Comparison of ENCODE assay signal across 8 mouse cellular contexts in the genomic region with DNA sequence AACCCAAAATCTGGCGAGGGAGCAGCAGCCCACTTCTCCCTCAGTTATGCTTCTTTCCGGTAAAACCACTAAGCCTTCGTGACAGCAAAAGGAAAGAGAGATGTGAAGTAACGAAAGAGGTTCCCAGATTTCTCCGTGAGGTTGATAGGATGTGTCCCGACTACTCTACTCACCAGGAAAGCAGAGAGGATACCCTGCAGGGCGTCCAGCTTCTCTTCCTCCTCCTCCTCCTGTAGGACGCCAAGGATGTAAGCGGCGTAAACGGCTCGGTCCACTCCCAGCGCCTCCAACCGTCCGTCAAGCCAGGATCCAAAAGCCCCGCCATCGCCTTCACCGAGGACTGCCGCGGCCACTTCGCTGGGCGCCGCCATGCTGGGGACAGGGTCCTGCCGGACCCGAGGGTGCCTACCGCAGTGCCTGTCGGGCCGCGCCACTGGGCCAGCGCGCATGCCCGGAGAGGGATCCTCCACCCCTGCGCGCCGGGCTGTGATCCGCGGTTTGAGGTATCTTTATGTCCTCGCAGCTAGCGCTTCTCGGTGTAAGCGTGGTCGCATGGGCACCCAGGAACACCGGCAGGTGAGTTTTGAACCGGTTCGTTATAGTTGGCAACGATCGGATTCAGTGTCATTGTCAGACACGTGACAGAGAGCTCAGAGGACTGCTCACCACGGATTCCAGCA. TPM values are rescaled to one million over a fixed set of nuclear protein-coding genes. Genes with fewer than 3 reads are reported as not detected.
DNase-seq lines count a peak whose midpoint lies in the region; ATAC-seq lines count a peak whose summit lies in the region.

Gene Ccdc43 (minus strand): TSS at position 445 of the 680 bp plus-strand sequence.

- peaks cover 4% of the 10 kb centered on the region for H3K27me3 ChIP-seq in megakaryocyte, embryonic 14.5 days (replicated peaks)

- intact Hi-C loops in gastrocnemius, postnatal 14 days (cut with DNase I; ENCODE audit: low total_unique reads): no loop called here

- peaks cover 13% of the 10 kb centered on the region for H3K36me3 ChIP-seq in megakaryocyte, embryonic 14.5 days (replicated peaks; ENCODE audit: low read length)

- peak within 1 kb of the TSS; percentile 96 for H3K4me3 ChIP-seq in megakaryocyte, embryonic 14.5 days (replicated peaks)

- peak; percentile 90 for DNase-seq in adrenal gland, adult 18-20 months (ENCODE audit: low spot score in 2 of 2)
- peak; percentile 87 for DNase-seq in embryo, embryonic 10.5 days (ENCODE audit: low spot score)
- DNase-seq in gastrocnemius, postnatal 14 days: peak; percentile 87
- DNase-seq in left cerebral cortex, adult 9 months (ENCODE audit: low spot score in 2 of 2): peak; percentile 59 to 83
- peak; percentile 85 to 91 for DNase-seq in right cerebral cortex, adult 2 months (ENCODE audit: low spot score in 2 of 2)
- peak; percentile 49 for DNase-seq in urinary bladder, postnatal 10 days (ENCODE audit: low spot score)

- ATAC-seq in inflammation-experienced regulatory T-cells, adult 6 months: peak; percentile 92

- peaks cover 3% of the 10 kb centered on the region; the same call in 1 of the 2 replicates for H3K9me3 ChIP-seq in megakaryocyte, embryonic 14.5 days

- H3K4me1 ChIP-seq in megakaryocyte, embryonic 14.5 days: peaks cover 45% of the 10 kb centered on the region

RNA-seq across cellular contexts. Expression of gene Ccdc43, which starts in this region (rescaled TPM):
- 10 to 100 TPM; 21.7 to 30.4 TPM for total RNA-seq in adrenal gland, adult 18-20 months (2021)
- total RNA-seq in gastrocnemius, postnatal 14 days (2021): 10 to 100 TPM; 80.4 to 84.6 TPM
- 10 to 100 TPM; 29.0 to 41.4 (median 40.1) TPM for polyA plus RNA-seq in inflammation-experienced regulatory T-cells, adult 6 months (2017; shearing (Covaris generic))
- polyA plus RNA-seq in megakaryocyte, embryonic 14.5 days (2012; ENCODE audit: insufficient read depth, low replicate concordance): 3.3 TPM in 1 of 2 replicates, not detected in the other

Comparison
In these comparisons a context has a peak if more than half of its experiments do, and no peak if none do; other contexts are left out.
1. Peak in every context shown above with its lines: DNase-seq, ATAC-seq and H3K4me3 ChIP-seq.